Comparison of ENCODE assay signal across 1 mouse cellular context in the genomic region with DNA sequence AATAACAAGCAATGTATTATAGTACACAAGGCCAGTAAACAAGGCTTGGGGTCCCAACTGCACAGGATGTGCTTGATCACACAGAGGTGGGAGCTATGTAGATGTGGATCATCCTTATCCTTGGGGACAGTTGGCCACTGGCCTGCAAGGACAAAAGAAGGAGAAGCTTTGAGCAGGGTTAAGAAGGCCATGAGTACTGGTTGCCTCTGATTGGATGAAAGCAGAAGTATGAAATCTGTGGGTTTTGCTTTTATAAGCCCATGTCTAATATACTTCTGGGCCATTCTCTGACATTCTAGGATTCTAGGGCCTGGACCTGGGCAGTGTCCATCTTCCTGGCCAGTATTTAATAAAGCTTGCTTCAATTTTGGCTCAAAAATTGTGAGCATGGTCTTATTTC.
TF ChIP-seq lines count a peak whose summit lies in the region.

No protein-coding gene starts in this region.

TF ChIP-seq in CH12.LX, 34 proteins besides CTCF, POLR2A, EP300 and RAD21 (continued from another document):
- TF ChIP-seq ZKSCAN1 (IDR thresholded peaks at IDR 0.05; ENCODE audit: borderline replicate concordance, low read depth, low read length) (no peak), HCFC1 (IDR thresholded peaks at IDR 0.05; ENCODE audit: low read depth, low read length) (no peak), MYC (IDR thresholded peaks at IDR 0.05; ENCODE audit: low read depth, low read length) (no peak)
